Mouse (Mus musculus): ENCODE results near the gene Mcrs1. TPM values are rescaled to one million over a fixed set of nuclear protein-coding genes. Genes with fewer than 3 reads are reported as not detected.

Mcrs1 gene
- total RNA-seq, 2 experiments from 2014 or later = 93.7 to 99.6 TPM

DNA sequence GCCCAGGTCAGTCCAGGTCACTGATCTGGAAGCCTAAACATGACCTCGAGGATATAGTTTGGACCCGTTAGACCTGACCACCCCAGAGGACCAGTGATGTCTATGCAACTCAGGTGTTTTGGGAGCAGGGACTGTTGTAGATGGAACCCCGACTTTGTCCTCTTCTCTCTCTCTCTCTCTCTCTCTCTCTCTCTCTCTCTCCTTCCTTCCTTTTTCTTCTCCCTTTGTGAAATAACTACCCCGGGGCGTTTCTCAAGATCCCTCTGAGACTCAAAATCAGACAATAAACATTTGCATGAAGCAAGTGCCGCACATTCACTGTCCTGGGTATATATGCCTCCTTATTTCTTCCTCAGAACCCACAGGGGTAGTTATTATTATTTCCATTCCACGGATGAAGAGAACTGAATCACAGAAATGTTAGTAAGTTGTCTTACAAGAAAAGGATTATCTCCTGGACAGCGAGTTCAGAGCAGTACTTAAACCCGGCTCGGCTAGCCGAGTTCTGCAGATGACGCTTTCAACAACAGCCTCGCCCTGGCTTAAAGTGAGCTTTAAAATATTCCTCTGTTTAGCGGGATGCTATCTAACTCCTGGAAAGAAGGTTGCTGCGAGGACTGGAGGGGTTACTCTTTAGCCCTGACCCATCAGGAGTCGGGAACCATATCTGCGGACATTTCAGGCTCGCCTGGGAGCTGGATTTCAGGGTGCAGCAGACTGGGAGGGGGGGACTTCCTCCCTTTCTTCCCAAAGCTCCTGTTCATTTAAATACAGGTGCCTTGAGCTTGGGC, 28.8 kb downstream of the Mcrs1 start:
- intact Hi-C loops (cut with DNase I) = loop anchor here (5.0 kb wide), 1 partner anchor 39 kb away; no protein-coding TSS in a partner anchor
- DNase-seq (ENCODE audit: low spot score in 2 of 2) = no peak

DNA sequence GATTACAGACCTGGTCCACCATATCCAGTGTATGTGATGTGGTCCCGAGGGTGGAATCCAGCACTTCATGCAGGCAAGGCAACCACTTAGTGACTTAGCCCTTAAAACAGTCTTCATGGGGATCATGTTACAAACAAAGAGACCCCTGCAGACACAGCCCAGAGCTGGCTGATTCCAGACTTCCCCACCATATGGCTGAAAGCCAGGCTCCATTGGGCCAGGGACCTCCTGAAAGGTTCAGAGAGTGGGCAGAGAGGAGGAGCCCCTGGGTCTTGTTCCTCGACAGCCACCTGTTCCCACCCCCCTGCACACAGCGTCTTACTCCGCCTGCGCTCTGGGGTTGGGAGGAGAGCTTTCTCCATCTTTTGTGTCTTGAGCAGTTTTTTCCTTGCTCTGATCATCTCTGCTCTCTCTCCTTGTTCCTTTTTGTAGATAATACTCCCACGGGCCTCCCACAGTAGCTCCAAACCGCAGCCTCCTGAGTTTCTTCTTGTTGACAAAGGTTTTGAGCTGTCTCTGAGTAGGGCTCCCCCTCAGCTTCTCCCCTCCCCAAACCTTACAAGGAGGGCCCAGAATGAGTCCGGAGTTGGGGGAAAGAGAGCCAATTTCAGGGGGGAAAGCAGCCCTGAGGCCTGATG, 30.3 kb downstream of the Mcrs1 start:
- DNase-seq (ENCODE audit: low spot score in 2 of 2) = no peak
- intact Hi-C loops (cut with DNase I) = loop anchor here (5.0 kb wide), 1 partner anchor 41 kb away; no protein-coding TSS in a partner anchor

DNA sequence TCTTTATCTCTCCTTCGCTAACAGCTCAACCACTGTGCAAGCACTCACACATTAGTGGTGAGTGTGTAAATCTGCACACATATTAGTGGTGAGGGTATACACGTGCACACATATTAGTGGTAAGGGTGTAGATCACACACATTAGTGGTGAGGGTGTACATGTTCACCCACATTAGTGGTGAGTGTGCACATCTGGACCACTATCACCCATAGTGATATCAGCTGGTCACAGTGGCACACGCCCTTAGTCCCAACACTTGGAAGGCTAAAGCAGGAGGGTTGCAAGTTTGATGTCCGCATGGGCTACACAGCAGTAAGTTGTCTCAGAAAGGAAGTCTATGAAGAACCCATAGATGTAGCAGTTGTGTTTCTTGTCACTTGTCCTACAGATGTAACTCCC, 34.1 kb downstream of the Mcrs1 start:
- intact Hi-C loops (cut with DNase I) = no loop called here
- DNase-seq (ENCODE audit: low spot score in 2 of 2) = no peak

GRCm38 (mm10) chr15:99215741-99216463, 35.9 kb downstream of the Mcrs1 start:
- no peak for DNase-seq (ENCODE audit: low spot score in 2 of 2)
- intact Hi-C loops (cut with DNase I) = no loop called here

GRCm38 (mm10) chr15:99214941-99215340, 36.8 kb downstream of the Mcrs1 start:
- DNase-seq (ENCODE audit: low spot score in 2 of 2) = no peak
- intact Hi-C loops (cut with DNase I) = no loop called here

DNA sequence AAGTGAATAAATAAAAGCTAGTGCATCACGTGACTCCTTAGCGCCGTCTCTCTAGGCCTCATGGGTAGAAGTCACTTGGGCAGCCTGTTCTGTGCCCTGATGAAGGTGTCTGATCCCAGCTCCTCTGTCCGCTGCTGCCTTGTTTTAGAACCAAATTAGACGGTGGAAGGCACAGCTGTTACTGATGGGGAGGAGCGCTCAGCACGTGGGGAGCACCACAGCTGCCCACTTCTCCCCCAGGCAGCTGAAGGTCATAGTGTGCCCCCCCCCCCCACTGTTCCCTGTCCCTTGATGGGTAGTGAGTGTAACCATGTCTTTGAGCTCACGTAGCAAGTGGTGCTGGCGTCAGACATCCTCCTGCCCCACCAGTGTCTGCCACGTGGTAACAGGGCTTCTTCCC, 38.6 kb downstream of the Mcrs1 start:
- DNase-seq (ENCODE audit: low spot score in 2 of 2) = no peak
- intact Hi-C loops (cut with DNase I) = no loop called here

DNA sequence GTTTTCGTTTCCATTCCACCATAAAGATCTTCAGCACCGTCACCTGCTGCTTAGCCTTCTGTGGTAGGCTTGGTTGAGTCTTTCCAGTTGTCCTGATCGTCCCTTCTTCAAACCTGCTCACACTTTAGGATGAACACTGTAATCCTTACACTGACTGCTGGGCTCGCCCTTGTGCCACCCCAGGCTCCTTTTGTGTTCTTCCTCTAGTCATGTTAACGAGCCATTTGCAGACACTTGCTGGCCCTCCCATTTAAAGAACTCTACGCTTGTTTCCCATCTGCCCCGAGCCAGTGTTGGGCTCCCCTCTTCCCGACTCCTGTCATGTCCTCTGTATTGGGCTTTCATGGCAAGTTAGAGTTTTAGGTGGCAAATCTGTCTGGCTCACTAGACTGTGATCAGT, 45.8 kb downstream of the Mcrs1 start:
- DNase-seq (ENCODE audit: low spot score in 2 of 2) = no peak
- intact Hi-C loops (cut with DNase I) = loop anchor here (5.0 kb wide), 1 partner anchor 61 kb away; no protein-coding TSS in a partner anchor

- intact Hi-C loops (cut with DNase I) = loop anchor here (10.0 kb wide), 1 partner anchor 114 kb away; the partner anchor contains the start of gene C1ql4
- DNase-seq (ENCODE audit: low spot score in 2 of 2) = peak in 1 of 2 experiments; percentile 67
Observed at GRCm38 (mm10) chr15:99198761-99199160, 53.0 kb downstream of the Mcrs1 start.

DNA sequence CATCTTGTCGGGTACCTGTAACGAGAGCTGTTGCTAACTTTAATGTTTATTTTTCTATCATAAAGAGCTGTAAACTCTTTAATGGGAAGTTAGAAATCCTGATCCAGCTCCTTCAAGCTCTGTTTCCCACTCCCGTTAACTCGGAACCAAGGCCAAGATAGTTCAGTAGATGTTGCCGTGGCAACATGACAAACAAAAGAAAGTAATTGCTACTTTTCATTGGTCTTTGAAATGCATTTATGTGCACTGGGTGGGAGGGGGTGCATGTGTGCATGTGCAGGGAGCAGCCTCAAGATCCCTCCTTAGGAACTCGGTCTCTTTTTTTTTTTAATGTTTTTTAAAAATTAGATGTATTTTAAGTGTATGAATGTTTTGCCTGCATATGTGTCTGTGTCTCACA, 56.7 kb downstream of the Mcrs1 start:
- no peak for DNase-seq (ENCODE audit: low spot score in 2 of 2)
- intact Hi-C loops (cut with DNase I) = loop anchor here (10.0 kb wide), 1 partner anchor 110 kb away; the partner anchor contains the start of gene C1ql4

- intact Hi-C loops (cut with DNase I) = loop anchor here (10.0 kb wide), 1 partner anchor 110 kb away; the partner anchor contains the start of gene C1ql4
- no peak for DNase-seq (ENCODE audit: low spot score in 2 of 2)
Observed at GRCm38 (mm10) chr15:99194358-99194757, 57.4 kb downstream of the Mcrs1 start.

Other genes with a start within 250 kb of the Mcrs1 start
- gene Tuba1c, start 222.1 kb downstream of the Mcrs1 start, total RNA-seq (2021) = 100 to 1,000 TPM; 129 to 142 TPM
- 1 to 10 TPM; 1.7 to 6.2 TPM for gene Prph, start 196.8 kb downstream of the Mcrs1 start, total RNA-seq (2021)
- 1 to 10 TPM; 1.0 to 1.1 TPM for gene Troap, start 177.4 kb downstream of the Mcrs1 start, total RNA-seq (2021)
- gene C1ql4, start 164.1 kb downstream of the Mcrs1 start, total RNA-seq (2021) = not detected
- gene Dnajc22, start 158.8 kb downstream of the Mcrs1 start, total RNA-seq (2021) = not detected
- gene Spats2, start 126.0 kb downstream of the Mcrs1 start, total RNA-seq (2021) = 10 to 100 TPM; 36.7 to 37.2 TPM
- gene Kcnh3, start 27.1 kb downstream of the Mcrs1 start, total RNA-seq (2021) = 100 to 1,000 TPM; 161 to 175 TPM
- 10 to 100 TPM; 95.4 to 99.5 TPM for gene Prpf40b, start 43.1 kb upstream of the Mcrs1 start, total RNA-seq (2021)
- gene Fam186b, start 43.9 kb upstream of the Mcrs1 start, total RNA-seq (2021) = 1 to 10 TPM; 1.7 to 2.2 TPM
- 10 to 100 TPM; 11.3 to 13.4 TPM for gene Fmnl3, start 118.5 kb upstream of the Mcrs1 start, total RNA-seq (2021)
- 100 to 1,000 TPM; 330 to 349 TPM for gene Tmbim6, start 140.9 kb upstream of the Mcrs1 start, total RNA-seq (2021)
- gene Nckap5l, start 205.8 kb upstream of the Mcrs1 start, total RNA-seq (2021) = 10 to 100 TPM; 27.6 to 35.6 TPM
- 1 to 10 TPM; 4.7 to 4.8 TPM for gene Bcdin3d, start 222.8 kb upstream of the Mcrs1 start, total RNA-seq (2021)